Mouse (Mus musculus) embryo, embryonic 10 days (tissue): Measurements from ENCODE around the gene Asap3.
A peak's percentile ranks its signal among the peaks of the same experiment; 100 is the strongest.

Experiments
- DNase-seq: peaks from one replicate; pipeline ENCODE4 v3.0.0-alpha.2; 2015; ENCODE audit warnings: low spot score

Asap3 gene

GRCm38 (mm10) chr4:136223549-136224239 is 17.5 kb downstream of the Asap3 start:
- peak; percentile 35 for DNase-seq

GRCm38 (mm10) chr4:136224240-136224559 is 18.0 kb downstream of the Asap3 start:
- DNase-seq, result no peak

- DNase-seq, result no peak
Observed at GRCm38 (mm10) chr4:136224677-136225460, 18.7 kb downstream of the Asap3 start.

- DNase-seq, result no peak
Observed at GRCm38 (mm10) chr4:136227408-136227807, 21.2 kb downstream of the Asap3 start.

- DNase-seq, result no peak
Observed at GRCm38 (mm10) chr4:136228640-136229039, 22.5 kb downstream of the Asap3 start.

GRCm38 (mm10) chr4:136238669-136239068 is 32.5 kb downstream of the Asap3 start:
- no peak for DNase-seq

GRCm38 (mm10) chr4:136239111-136239510 is 32.9 kb downstream of the Asap3 start:
- DNase-seq, result no peak

- peak; percentile 75 for DNase-seq
Observed at GRCm38 (mm10) chr4:136239622-136240021, 33.5 kb downstream of the Asap3 start.

GRCm38 (mm10) chr4:136240123-136240522 is 34.0 kb downstream of the Asap3 start:
- DNase-seq, result no peak

GRCm38 (mm10) chr4:136240955-136241354 is 34.8 kb downstream of the Asap3 start:
- peak; percentile 67 for DNase-seq

GRCm38 (mm10) chr4:136242065-136242703 is 36.0 kb downstream of the Asap3 start:
- peak; percentile 29 for DNase-seq

GRCm38 (mm10) chr4:136242728-136243127 is 36.6 kb downstream of the Asap3 start:
- no peak for DNase-seq

GRCm38 (mm10) chr4:136244208-136244607 is 38.0 kb downstream of the Asap3 start:
- no peak for DNase-seq

GRCm38 (mm10) chr4:136245681-136246080 is 39.5 kb downstream of the Asap3 start:
- peak; percentile 2 for DNase-seq

- peak; percentile 13 for DNase-seq
Observed at GRCm38 (mm10) chr4:136246568-136246969, 40.4 kb downstream of the Asap3 start.

GRCm38 (mm10) chr4:136247386-136247728 is 41.2 kb downstream of the Asap3 start:
- peak; percentile 56 for DNase-seq

- DNase-seq, result peak; percentile 48
Observed at GRCm38 (mm10) chr4:136247729-136248463, 41.7 kb downstream of the Asap3 start, which contains the start of gene Tcea3. TSS of gene Tcea3 (plus strand) at chr4:136247729.

GRCm38 (mm10) chr4:136248464-136249331 is 42.5 kb downstream of the Asap3 start:
- no peak for DNase-seq

GRCm38 (mm10) chr4:136249332-136249647 is 43.1 kb downstream of the Asap3 start:
- DNase-seq, result no peak

GRCm38 (mm10) chr4:136249780-136250179 is 43.6 kb downstream of the Asap3 start:
- DNase-seq, result no peak

- DNase-seq, result no peak
Observed at GRCm38 (mm10) chr4:136255919-136256318, 49.8 kb downstream of the Asap3 start.

- no peak for DNase-seq
Observed at GRCm38 (mm10) chr4:136256696-136257095, 50.5 kb downstream of the Asap3 start.
